Mouse (Mus musculus) myocyte (in vitro differentiated cells): ENCODE measurements at regions not wholly inside any gene's neighbourhood (a gene's known extent, or its start where the extent isn't known, plus 50 kb on each side); places are given as distances from the start of the nearest gene placed in this dataset.

Experiments
- CEBPB ChIP-seq: IDR thresholded peaks from 2 replicates; pipeline ENCODE4 v1.6.1; 2011; ENCODE audit warnings: mild to moderate bottlenecking, moderate library complexity; ENCODE audit not compliant: poor library complexity, insufficient read depth, severe bottlenecking
- E2F4 ChIP-seq: IDR thresholded peaks from one replicate; pipeline ENCODE4 v1.6.1; 2011; ENCODE audit warnings: mild to moderate bottlenecking, control low read depth, moderate library complexity; ENCODE audit not compliant: insufficient read depth
- MAX ChIP-seq: IDR thresholded peaks from one replicate; pipeline ENCODE4 v1.6.1; 2011; ENCODE audit warnings: low read depth, mild to moderate bottlenecking, control low read depth
- MYOD1 ChIP-seq, 3 experiments: IDR thresholded peaks; one replicate each; pipeline ENCODE4 v1.6.1; 2011; ENCODE audit warnings: control low read depth in 2 of 3, low read depth in 2 of 3, mild to moderate bottlenecking in 2 of 3, moderate library complexity in 1 of 3; ENCODE audit not compliant: insufficient read length in 2 of 3, control insufficient read depth in 1 of 3
- MYOG ChIP-seq, 3 experiments: IDR thresholded peaks; one replicate each; pipeline ENCODE4 v1.6.1; 2011; ENCODE audit warnings: control low read depth in 2 of 3, low read depth in 2 of 3, mild to moderate bottlenecking in 2 of 3; ENCODE audit not compliant: insufficient read length in 2 of 3, control insufficient read depth in 1 of 3, insufficient read depth in 1 of 3
- POLR2A ChIP-seq: IDR thresholded peaks from one replicate; pipeline ENCODE4 v1.6.1; 2011; ENCODE audit warnings: low read depth, mild to moderate bottlenecking, control low read depth, moderate library complexity; ENCODE audit not compliant: insufficient read length
- POLR2AphosphoS2 ChIP-seq: IDR thresholded peaks from one replicate; pipeline ENCODE4 v1.6.1; 2011; ENCODE audit warnings: low read depth, control low read depth; ENCODE audit not compliant: insufficient read length
- REST ChIP-seq: IDR thresholded peaks from one replicate; pipeline ENCODE4 v1.6.1; 2011; ENCODE audit warnings: mild to moderate bottlenecking, control low read depth, moderate library complexity; ENCODE audit not compliant: insufficient read depth, insufficient read length
- SRF ChIP-seq: IDR thresholded peaks from one replicate; pipeline ENCODE4 v1.6.1; 2011; ENCODE audit warnings: low read depth; ENCODE audit not compliant: control insufficient read depth, insufficient read length
- TCF12 ChIP-seq: IDR thresholded peaks from one replicate; pipeline ENCODE4 v1.6.1; 2011; ENCODE audit warnings: mild to moderate bottlenecking, control low read depth; ENCODE audit not compliant: poor library complexity, insufficient read depth, severe bottlenecking
- TCF3 ChIP-seq: IDR thresholded peaks from one replicate; pipeline ENCODE4 v1.6.1; 2011; ENCODE audit warnings: low read depth, control low read depth; ENCODE audit not compliant: insufficient read length
- USF1 ChIP-seq: IDR thresholded peaks from one replicate; pipeline ENCODE4 v1.6.1; 2011; ENCODE audit warnings: low read depth, mild to moderate bottlenecking, control low read depth, moderate library complexity

GRCm38 (mm10) chr16:57823329-57823728 is 68.8 kb upstream of the Col8a1 start:
- no peak for TF ChIP-seq POLR2A
- no peak for TF ChIP-seq CEBPB
- TF ChIP-seq SRF, result no peak
- TF ChIP-seq TCF12, result no peak
- no peak for TF ChIP-seq MYOG (IDR thresholded peaks at IDR 0.05; ENCODE audit: control insufficient read depth in 1 of 3, insufficient read depth in 1 of 3, insufficient read length in 2 of 3, low read depth in 2 of 3)
- no peak for TF ChIP-seq MAX
- no peak for TF ChIP-seq USF1
- no peak for TF ChIP-seq E2F4
- no peak for TF ChIP-seq POLR2AphosphoS2
- no peak for TF ChIP-seq MYOD1 (IDR thresholded peaks at IDR 0.05; ENCODE audit: control insufficient read depth in 1 of 3, insufficient read length in 2 of 3, low read depth in 2 of 3)
- no peak for TF ChIP-seq TCF3
- no peak for TF ChIP-seq REST
